Mouse (Mus musculus): ENCODE data around the gene B630019K06Rik. TPM values are rescaled to one million over a fixed set of nuclear protein-coding genes. Genes with fewer than 3 reads are reported as not detected.
"Not testable (repeated sequence)": the region's sequence is repeated elsewhere in the genome, so short reads cannot be mapped to it uniquely, and the experiment has no call there.

Gene B630019K06Rik
- 18.1 and 21.2 TPM in 2 replicates for polyA plus RNA-seq (2015; fragmentation: Nextera tagmentation; extraction: Ambion mirVana)

- Histone ChIP-seq H3K9ac (replicated peaks) (peak within 1 kb of the TSS; percentile 85), H3K4me3 (replicated peaks) (peak within 1 kb of the TSS; percentile 58), H3K4me1 (replicated peaks) (peaks cover 6% of the 10 kb centered on the region; the same call in 1 of the 2 replicates), H3K9me3 (no peaks in the 10 kb centered on the region), H3K36me3 (0 out of 2 replicates have a peak, but pooled peaks cover 7% of the 10 kb centered on the region), H3K27ac (peak within 1 kb of the TSS; percentile 92), H3K27me3 (no peaks in the 10 kb centered on the region), H3K4me2 (replicated peaks) (peak within 1 kb of the TSS; percentile 64)
- peak; percentile 88 for ATAC-seq
- 27% methylated on average over 60 of the region's 95 CpGs for WGBS
Observed at GRCm38 (mm10) chrX:8892343-8893155, at the start of gene B630019K06Rik. Gene B630019K06Rik (plus strand): TSS chrX:8892382.

DNA sequence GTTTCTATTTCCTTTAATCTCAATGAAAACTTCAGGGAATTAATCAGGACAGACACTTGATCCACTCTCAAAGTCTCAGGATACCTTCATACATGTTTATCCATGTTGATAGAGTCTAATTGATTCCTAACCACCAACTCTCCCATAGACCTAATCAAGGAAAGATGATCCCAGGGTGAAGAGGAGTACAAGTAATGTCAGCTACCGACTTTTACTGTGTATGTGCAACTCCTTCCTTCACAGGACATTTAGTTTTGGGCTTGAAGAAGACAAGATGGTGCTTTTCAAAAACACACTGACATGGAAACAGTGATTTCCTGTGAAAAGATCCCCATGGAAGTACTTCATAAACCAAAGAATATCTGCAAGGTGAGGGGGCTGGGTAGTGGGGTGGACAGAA lies 48.5 kb upstream of the B630019K06Rik start, which contains the start of gene Gm6592:
TSS of gene Gm6592 (plus strand) at position 301 of the 400 bp plus-strand sequence.
- WGBS = 61% methylated on average over 1 of the region's 1 CpGs
- Histone ChIP-seq H3K4me1 (replicated peaks) (no peaks in the 10 kb centered on the region), H3K27ac (no peak within 1 kb of the TSS), H3K9me3 (0 out of 2 replicates have a peak, but pooled peaks cover 4% of the 10 kb centered on the region), H3K9ac (replicated peaks) (no peak within 1 kb of the TSS), H3K4me2 (replicated peaks) (no peak within 1 kb of the TSS), H3K4me3 (replicated peaks) (no peak within 1 kb of the TSS), H3K27me3 (no peaks in the 10 kb centered on the region), H3K36me3 (no peaks in the 10 kb centered on the region)
- no peak for ATAC-seq

DNA sequence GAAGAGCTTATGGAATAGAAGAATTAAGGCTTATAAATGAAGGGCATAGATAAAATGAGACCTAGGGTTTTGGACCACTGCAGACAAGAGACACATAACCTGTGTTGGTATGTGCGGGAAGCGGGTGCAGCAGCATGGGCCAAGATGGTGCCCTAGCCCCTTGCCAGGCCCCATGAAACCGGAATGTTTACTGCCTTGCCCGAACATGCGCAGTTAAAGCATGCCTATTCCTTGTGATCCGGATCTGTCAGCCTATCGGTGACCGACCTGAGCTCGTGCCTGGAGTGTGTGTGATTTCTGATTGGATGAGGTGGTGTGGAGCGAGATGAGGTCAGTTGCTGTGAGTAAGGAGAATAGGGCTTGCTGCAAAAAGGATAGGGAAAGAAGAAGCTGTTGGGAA lies 39.7 kb upstream of the B630019K06Rik start:
- ATAC-seq = no peak
- H3K36me3 ChIP-seq = no peaks in the 10 kb centered on the region
- 83% methylated on average over 10 of the region's 10 CpGs for WGBS
- no peaks in the 10 kb centered on the region; the same call in 1 of the 2 replicates for H3K9me3 ChIP-seq
- no peaks in the 10 kb centered on the region for H3K4me1 ChIP-seq (replicated peaks)
- no peaks in the 10 kb centered on the region for H3K27me3 ChIP-seq
- H3K4me2 ChIP-seq (replicated peaks) = no peak overlapping the region
- H3K4me3 ChIP-seq (replicated peaks) = no peak overlapping the region
- no peak overlapping the region for H3K27ac ChIP-seq
- no peak overlapping the region for H3K9ac ChIP-seq (replicated peaks)

DNA sequence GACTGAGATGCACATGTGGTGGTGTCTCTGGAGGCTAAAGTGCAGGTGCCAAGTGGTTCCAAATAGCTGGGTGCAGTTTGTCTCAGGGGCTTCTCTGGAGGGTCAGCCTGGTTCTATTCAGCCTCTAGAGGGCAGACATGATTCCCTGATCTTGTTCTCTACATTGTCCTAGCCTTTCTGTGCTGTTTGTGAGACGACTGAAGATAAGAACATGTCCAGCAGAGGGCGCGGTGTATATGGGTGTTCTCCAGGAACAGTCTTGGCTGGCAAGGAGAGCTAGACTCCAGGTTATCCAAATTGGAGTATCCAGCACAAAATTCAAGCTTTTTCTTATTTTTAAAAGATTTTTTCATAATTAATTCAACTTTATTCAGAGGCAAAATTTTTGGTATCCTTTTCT lies 27.9 kb upstream of the B630019K06Rik start:
- ATAC-seq = 0 out of 2 replicates have a peak, but pooled peaks have one; percentile 50
- H3K27me3 ChIP-seq; H3K9ac ChIP-seq (replicated peaks); H3K36me3 ChIP-seq; H3K4me2 ChIP-seq (replicated peaks); H3K27ac ChIP-seq; H3K4me1 ChIP-seq (replicated peaks); H3K4me3 ChIP-seq (replicated peaks); H3K9me3 ChIP-seq: not testable (repeated sequence)
- WGBS = 2% methylated on average over 3 of the region's 3 CpGs

DNA sequence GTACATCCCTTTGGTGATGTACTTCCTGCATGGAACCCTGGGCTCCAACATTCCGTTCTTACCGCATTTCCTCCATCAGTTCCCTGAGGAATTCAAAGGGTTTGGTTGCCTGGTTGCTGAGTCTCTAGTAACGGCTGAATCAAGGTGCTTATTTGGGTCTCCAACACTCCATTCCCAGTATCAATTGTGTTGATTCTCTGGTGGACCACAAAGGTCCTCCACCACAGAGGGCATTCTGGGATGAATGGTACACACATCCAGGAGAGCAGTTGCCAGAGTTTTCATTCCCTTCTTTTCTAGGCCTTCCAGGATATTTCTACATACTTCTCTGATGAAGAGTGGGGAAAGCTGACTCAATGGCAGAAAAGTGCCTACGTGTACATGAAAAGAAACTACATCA lies 18.2 kb upstream of the B630019K06Rik start, which contains the start of gene Gm5751:
TSS of gene Gm5751 (plus strand) at position 301 of the 400 bp plus-strand sequence.
- 82% methylated on average over 3 of the region's 4 CpGs for WGBS
- H3K9ac ChIP-seq (replicated peaks); H3K4me1 ChIP-seq (replicated peaks); H3K4me3 ChIP-seq (replicated peaks); ATAC-seq; H3K4me2 ChIP-seq (replicated peaks); H3K27ac ChIP-seq; H3K27me3 ChIP-seq; H3K9me3 ChIP-seq: not testable (repeated sequence)
- peaks cover 14% of the 10 kb centered on the region; the same call in 1 of the 2 replicates for H3K36me3 ChIP-seq

GRCm38 (mm10) chrX:8884336-8884735 lies 7.8 kb upstream of the B630019K06Rik start:
- no peak overlapping the region for H3K4me3 ChIP-seq (replicated peaks)
- no peak overlapping the region for H3K9ac ChIP-seq (replicated peaks)
- H3K27me3 ChIP-seq = no peaks in the 10 kb centered on the region
- no peaks in the 10 kb centered on the region for H3K4me1 ChIP-seq (replicated peaks)
- 62% methylated on average over 4 of the region's 4 CpGs for WGBS
- no peaks in the 10 kb centered on the region for H3K9me3 ChIP-seq
- H3K4me2 ChIP-seq (replicated peaks) = no peak overlapping the region
- ATAC-seq = no peak
- H3K27ac ChIP-seq = no peak overlapping the region
- H3K36me3 ChIP-seq = 0 out of 2 replicates have a peak, but pooled peaks cover 10% of the 10 kb centered on the region

- H3K4me3 ChIP-seq (replicated peaks) = peak overlapping the region; percentile 58
- H3K9ac ChIP-seq (replicated peaks) = peak overlapping the region; percentile 85
- 0 out of 2 replicates have a peak, but pooled peaks cover 10% of the 10 kb centered on the region for H3K36me3 ChIP-seq
- H3K4me1 ChIP-seq (replicated peaks) = peaks cover 6% of the 10 kb centered on the region; the same call in 1 of the 2 replicates
- H3K4me2 ChIP-seq (replicated peaks) = peak overlapping the region; percentile 64
- H3K9me3 ChIP-seq = no peaks in the 10 kb centered on the region
- WGBS = 53% methylated on average over 3 of the region's 9 CpGs
- H3K27me3 ChIP-seq = no peaks in the 10 kb centered on the region
- peak overlapping the region; percentile 92 for H3K27ac ChIP-seq
- peak; percentile 67 for ATAC-seq
Observed at GRCm38 (mm10) chrX:8891975-8892342, 223 bp upstream of the B630019K06Rik start.

DNA sequence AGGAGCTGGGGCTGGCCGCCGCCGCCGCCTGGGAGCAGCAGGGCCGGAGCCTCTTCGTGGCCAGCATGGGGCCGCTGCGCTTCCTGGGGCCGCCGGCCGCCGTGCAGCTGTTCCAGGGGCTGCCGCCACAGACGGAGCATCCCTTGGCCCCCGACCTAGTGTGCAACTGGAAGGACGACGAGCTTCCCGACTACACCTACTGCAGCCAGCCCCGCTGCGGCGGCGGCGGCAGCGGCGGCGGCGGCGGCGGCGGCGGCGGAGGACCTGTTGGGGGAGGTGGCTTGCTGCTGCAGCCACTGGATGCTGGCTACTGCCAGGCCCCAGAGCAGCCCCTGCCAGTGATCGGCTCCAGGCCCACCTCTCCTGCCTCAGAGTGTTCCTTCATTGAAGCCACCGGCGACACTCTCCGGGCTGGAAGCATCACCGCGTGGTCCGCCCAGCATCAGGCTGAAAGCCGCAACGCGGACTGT lies 1.0 kb downstream of the B630019K06Rik start:
- Histone ChIP-seq H3K9ac (replicated peaks) (peak overlapping the region; percentile 85), H3K4me3 (replicated peaks) (peak overlapping the region; percentile 58)
- ATAC-seq = peak; percentile 79

GRCm38 (mm10) chrX:8900823-8901222 lies 8.6 kb downstream of the B630019K06Rik start:
- Histone ChIP-seq H3K9me3 (no peaks in the 10 kb centered on the region), H3K9ac (replicated peaks) (no peak overlapping the region), H3K36me3 (no peaks in the 10 kb centered on the region), H3K4me3 (replicated peaks) (no peak overlapping the region), H3K4me2 (replicated peaks) (no peak overlapping the region), H3K27me3 (no peaks in the 10 kb centered on the region), H3K4me1 (replicated peaks) (0 out of 2 replicates have a peak, but pooled peaks cover 5% of the 10 kb centered on the region), H3K27ac (no peak overlapping the region)
- 70% methylated on average over 4 of the region's 4 CpGs for WGBS
- no peak for ATAC-seq

More for the DNA sequence above, 1.0 kb downstream of the B630019K06Rik start:
- H3K36me3 ChIP-seq = 0 out of 2 replicates have a peak, but pooled peaks cover 3% of the 10 kb centered on the region
- peaks cover 6% of the 10 kb centered on the region; the same call in 1 of the 2 replicates for H3K4me1 ChIP-seq (replicated peaks)
- peak overlapping the region; percentile 92 for H3K27ac ChIP-seq
- no peaks in the 10 kb centered on the region for H3K27me3 ChIP-seq
- H3K4me2 ChIP-seq (replicated peaks) = peak overlapping the region; percentile 64
- 30% methylated on average over 27 of the region's 42 CpGs for WGBS
- H3K9me3 ChIP-seq = no peaks in the 10 kb centered on the region

GRCm38 (mm10) chrX:8901906-8902472 lies 9.8 kb downstream of the B630019K06Rik start:
- no peak overlapping the region for H3K9ac ChIP-seq (replicated peaks)
- H3K27me3 ChIP-seq = no peaks in the 10 kb centered on the region
- 0 out of 2 replicates have a peak, but pooled peaks cover 5% of the 10 kb centered on the region for H3K4me1 ChIP-seq (replicated peaks)
- no peak overlapping the region for H3K4me3 ChIP-seq (replicated peaks)
- H3K4me2 ChIP-seq (replicated peaks) = no peak overlapping the region
- no peak overlapping the region for H3K27ac ChIP-seq
- no peaks in the 10 kb centered on the region for H3K36me3 ChIP-seq
- no peaks in the 10 kb centered on the region for H3K9me3 ChIP-seq
- 38% methylated on average over 7 of the region's 7 CpGs for WGBS
- ATAC-seq = no peak

- Histone ChIP-seq H3K9me3 (no peaks in the 10 kb centered on the region), H3K4me3 (replicated peaks) (no peak overlapping the region), H3K9ac (replicated peaks) (no peak overlapping the region), H3K36me3 (no peaks in the 10 kb centered on the region), H3K4me1 (replicated peaks) (no peaks in the 10 kb centered on the region), H3K4me2 (replicated peaks) (no peak overlapping the region), H3K27me3 (no peaks in the 10 kb centered on the region), H3K27ac (no peak overlapping the region)
- no peak for ATAC-seq
- WGBS = 85% methylated on average over 4 of the region's 4 CpGs
Observed at GRCm38 (mm10) chrX:8921080-8921479, 28.9 kb downstream of the B630019K06Rik start.
